Mouse (Mus musculus) liver, postnatal 0 days (tissue): ENCODE results near the gene Ccdc82. TPM values are rescaled to one million over a fixed set of nuclear protein-coding genes. Genes with fewer than 3 reads are reported as not detected.

Source experiments
- ATAC-seq: fragments of 200-750 bp; cut with Nextera tagmentation; 2 replicates; pipeline ENCODE4 v1.8.0; 2017; ENCODE audit warnings: mild to moderate bottlenecking, moderate library complexity
- DNase-seq: peaks from one replicate; pipeline ENCODE4 v3.0.0-alpha.2; 2016
- H3K27ac ChIP-seq: fragments of 300-500 bp; sonication (generic); 2 replicates; pipeline ENCODE4 v1.5.1; 2014; ENCODE audit warnings: antibody characterized with exemption, moderate library complexity, mild to moderate bottlenecking, low read depth
- H3K27me3 ChIP-seq: fragments of 300-500 bp; sonication (generic); 2 replicates; pipeline ENCODE4 v1.6.1; 2014; ENCODE audit warnings: low read length, control low read depth, mixed read lengths; ENCODE audit not compliant: insufficient read depth
- H3K36me3 ChIP-seq: fragments of 300-500 bp; sonication (generic); replicated peaks from 2 replicates; pipeline ENCODE4 v1.6.1; 2014; ENCODE audit warnings: mild to moderate bottlenecking, control low read depth, low read length, moderate library complexity, mixed read lengths; ENCODE audit not compliant: insufficient read depth
- H3K4me1 ChIP-seq: fragments of 300-500 bp; sonication (generic); 2 replicates; pipeline ENCODE4 v1.6.1; 2014; ENCODE audit warnings: antibody characterized with exemption, mild to moderate bottlenecking, control low read depth; ENCODE audit not compliant: insufficient read depth
- H3K4me2 ChIP-seq: fragments of 300-500 bp; sonication (generic); 2 replicates; pipeline ENCODE4 v1.6.1; 2014; ENCODE audit warnings: low read depth, mild to moderate bottlenecking, low read length, moderate library complexity, mixed read lengths
- H3K4me3 ChIP-seq: fragments of 300-500 bp; sonication (generic); 2 replicates; pipeline ENCODE4 v1.5.1; 2014; ENCODE audit warnings: low read depth, low read length
- H3K9ac ChIP-seq: fragments of 300-500 bp; sonication (generic); replicated peaks from 2 replicates; pipeline ENCODE4 v1.6.1; 2014; ENCODE audit warnings: mild to moderate bottlenecking, moderate library complexity
- H3K9me3 ChIP-seq: fragments of 300-500 bp; sonication (generic); 2 replicates; pipeline ENCODE4 v1.6.1; 2016; ENCODE audit warnings: mild to moderate bottlenecking, control low read depth, low read length, mixed read lengths
- CTCF ChIP-seq: sonication (generic); IDR thresholded peaks from 2 replicates; pipeline ENCODE4 v1.5.1; 2016; ENCODE audit warnings: antibody characterized with exemption, low read depth
- EP300 ChIP-seq: IDR thresholded peaks from 2 replicates; pipeline ENCODE4 v1.6.1; 2016; ENCODE audit warnings: antibody characterized with exemption, low read depth, mild to moderate bottlenecking
- WGBS: fragments of 180-500 bp; shearing (Covaris S2); extraction: QIAGEN DNeasy Blood & Tissue Kit; methylation state at CpG from one replicate; pipeline ENCODE4 v1.1.7; 2014; ENCODE audit not compliant: insufficient replicate concordance; 5-methylcytosine and 5-hydroxymethylcytosine counted together
- polyA plus RNA-seq: library from polyadenylated mRNA; unstranded; fragments of >200 nt; fragmentation: Nextera tagmentation; extraction: Ambion mirVana; gene quantifications from 2 replicates; pipeline ENCODE4 v1.2.1, GENCODE M21; 2015

Gene Ccdc82
- polyA plus RNA-seq, 1 experiment from 2014 or later = 4.7 TPM

- Histone ChIP-seq H3K4me2 (no peak overlapping the region), H3K36me3 (no peaks in the 10 kb centered on the region), H3K4me1 (peaks cover 3% of the 10 kb centered on the region; the same call in 1 of the 2 replicates), H3K9ac (no peak overlapping the region), H3K27me3 (no peaks in the 10 kb centered on the region), H3K9me3 (0 out of 2 replicates have a peak, but pooled peaks cover 4% of the 10 kb centered on the region), H3K4me3 (no peak overlapping the region), H3K27ac (no peak overlapping the region)
- no peak for DNase-seq
- no peak for ATAC-seq
- 23% methylated on average over 4 of the region's 4 CpGs for WGBS
- TF ChIP-seq CTCF = no peak
- no peak for TF ChIP-seq EP300
Measured at GRCm38 (mm10) chr9:13230553-13230952, 16.2 kb upstream of the Ccdc82 start.

DNA sequence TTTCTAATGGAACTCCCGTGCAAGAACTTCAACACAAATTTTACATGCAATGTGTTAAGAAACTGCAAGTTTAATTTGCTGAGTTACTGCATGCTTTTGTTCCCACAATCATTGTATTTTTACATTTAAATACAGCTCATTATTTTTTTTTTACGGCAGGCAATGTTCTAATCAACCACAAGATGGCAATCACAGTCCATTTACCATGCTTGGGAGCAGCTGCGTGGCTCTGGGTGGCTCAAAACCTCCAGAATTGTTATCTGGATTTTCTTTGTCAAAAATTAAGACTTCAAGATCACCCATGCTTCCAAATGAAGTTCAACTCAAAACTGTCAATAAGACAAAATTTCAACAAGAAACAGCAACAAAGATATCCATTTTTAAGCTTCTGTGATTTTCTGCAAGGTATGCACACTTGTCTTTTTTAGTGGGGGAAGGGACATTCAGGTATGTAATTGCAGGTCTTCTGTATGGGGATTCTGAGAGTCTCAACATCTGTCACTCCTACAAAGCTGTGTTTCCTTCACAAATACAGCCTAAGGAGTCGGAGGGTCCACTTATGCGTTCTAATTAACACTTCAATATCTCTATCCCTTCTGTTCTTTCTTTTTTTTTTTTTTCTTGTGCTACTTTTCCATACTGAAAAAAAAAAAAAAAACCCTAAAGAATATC is 15.1 kb upstream of the Ccdc82 start:
- TF ChIP-seq CTCF (peak; percentile 78), EP300 (no peak)
- H3K9ac ChIP-seq = no peak overlapping the region
- no peak overlapping the region for H3K27ac ChIP-seq
- ATAC-seq (no peak), DNase-seq (no peak)
- WGBS = 18% methylated on average over 5 of the region's 5 CpGs
- H3K4me1 ChIP-seq = peaks cover 3% of the 10 kb centered on the region; the same call in 1 of the 2 replicates
- H3K4me2 ChIP-seq = no peak overlapping the region
- H3K27me3 ChIP-seq = no peaks in the 10 kb centered on the region
- no peaks in the 10 kb centered on the region for H3K36me3 ChIP-seq
- 0 out of 2 replicates have a peak, but pooled peaks cover 4% of the 10 kb centered on the region for H3K9me3 ChIP-seq
- no peak overlapping the region for H3K4me3 ChIP-seq

DNA sequence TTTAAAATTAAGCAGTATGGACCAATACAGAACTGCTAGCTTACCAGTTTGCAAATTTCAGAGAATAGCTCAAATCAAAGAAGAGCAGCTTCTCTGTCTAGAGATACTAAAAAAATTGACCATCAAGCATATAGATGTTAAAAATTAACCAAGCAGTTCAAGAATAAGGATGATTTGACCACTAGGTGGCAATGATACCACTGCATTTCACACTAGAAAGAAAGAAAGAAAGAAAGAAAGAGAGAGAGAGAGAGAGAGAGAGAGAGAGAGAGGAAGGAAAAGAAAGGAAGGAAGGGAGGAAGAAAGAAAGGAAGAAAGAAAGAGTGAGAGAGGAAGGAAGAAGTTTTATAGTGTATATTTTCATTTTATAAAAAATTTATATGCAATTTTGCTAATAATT is 4.4 kb upstream of the Ccdc82 start:
- H3K9me3 ChIP-seq = no peaks in the 10 kb centered on the region
- ATAC-seq (no peak), DNase-seq (no peak)
- no peak overlapping the region for H3K9ac ChIP-seq
- H3K36me3 ChIP-seq = no peaks in the 10 kb centered on the region
- peaks cover 17% of the 10 kb centered on the region for H3K4me1 ChIP-seq
- no peaks in the 10 kb centered on the region for H3K27me3 ChIP-seq
- TF ChIP-seq CTCF = peak; percentile 64
- TF ChIP-seq EP300 = no peak
- no peak overlapping the region for H3K4me3 ChIP-seq
- H3K27ac ChIP-seq = no peak overlapping the region
- no peak overlapping the region for H3K4me2 ChIP-seq

DNA sequence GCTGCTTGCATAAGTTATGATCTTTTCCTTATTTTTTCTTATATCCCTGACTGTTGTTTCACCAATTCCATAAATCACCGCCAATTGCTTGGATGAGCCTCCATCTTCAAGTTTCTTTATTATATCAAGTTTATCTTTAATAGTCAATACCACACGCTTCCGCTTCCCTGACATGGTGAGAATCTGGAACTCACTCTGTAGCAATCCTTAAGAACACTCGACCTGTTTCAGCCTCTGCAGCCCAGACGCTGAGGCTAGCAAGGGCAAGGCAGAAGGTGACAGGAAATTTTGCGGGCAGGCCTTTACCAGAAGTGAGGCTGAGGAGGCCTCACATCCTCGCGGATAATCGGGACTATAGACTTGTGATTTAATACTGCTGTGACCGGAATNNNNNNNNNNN is 1.3 kb upstream of the Ccdc82 start, which contains the start of gene Jrkl:
Gene Jrkl, minus strand, starts transcription at position 349 of the 400 bp plus-strand sequence.
- Histone ChIP-seq H3K27ac (peak within 1 kb of the TSS; percentile 84), H3K9ac (peak within 1 kb of the TSS; percentile 68), H3K4me1 (peaks cover 21% of the 10 kb centered on the region), H3K4me2 (peak within 1 kb of the TSS; percentile 89), H3K9me3 (no peaks in the 10 kb centered on the region), H3K27me3 (no peaks in the 10 kb centered on the region), H3K36me3 (no peaks in the 10 kb centered on the region), H3K4me3 (peak within 1 kb of the TSS; percentile 69)
- WGBS = 7% methylated on average over 10 of the region's 10 CpGs
- TF ChIP-seq CTCF (no peak), EP300 (no peak)
- ATAC-seq (no peak), DNase-seq (peak; percentile 37)

- 81% methylated on average over 4 of the region's 4 CpGs for WGBS
Measured at GRCm38 (mm10) chr9:13248104-13248503, 1.3 kb downstream of the Ccdc82 start.

DNA sequence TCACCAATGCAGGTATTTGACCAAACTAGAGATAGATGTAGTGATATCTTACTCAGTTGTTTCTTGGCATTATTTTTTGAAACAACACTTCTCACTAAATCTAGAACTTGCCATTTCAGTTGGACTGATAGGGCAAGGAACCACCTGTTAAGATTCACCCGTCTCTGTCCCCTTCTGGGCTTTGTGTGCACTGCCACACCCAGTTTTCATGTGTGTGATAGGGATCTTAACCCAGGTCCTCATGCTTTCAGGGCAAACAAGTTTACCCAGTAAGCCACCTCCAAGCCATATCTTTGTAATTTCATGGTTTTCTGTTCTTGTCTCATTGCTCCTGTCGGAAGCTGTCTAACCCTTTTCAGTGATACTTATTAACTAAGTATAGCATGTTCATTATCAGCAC is 4.5 kb downstream of the Ccdc82 start:
- no peak overlapping the region for H3K4me2 ChIP-seq
- WGBS = 59% methylated on average over 2 of the region's 2 CpGs
- no peak for ATAC-seq
- no peak for TF ChIP-seq CTCF
- TF ChIP-seq EP300 = no peak
- no peak for DNase-seq
- H3K4me3 ChIP-seq = no peak overlapping the region
- peaks cover 9% of the 10 kb centered on the region; the same call in 1 of the 2 replicates for H3K36me3 ChIP-seq
- H3K27me3 ChIP-seq = no peaks in the 10 kb centered on the region
- H3K9ac ChIP-seq = no peak overlapping the region
- no peak overlapping the region for H3K27ac ChIP-seq
- no peaks in the 10 kb centered on the region for H3K9me3 ChIP-seq
- H3K4me1 ChIP-seq = peaks cover 7% of the 10 kb centered on the region

More at GRCm38 (mm10) chr9:13248104-13248503, 1.3 kb downstream of the Ccdc82 start:
- Histone ChIP-seq H3K27me3 (no peaks in the 10 kb centered on the region), H3K4me2 (peak overlapping the region; percentile 83), H3K36me3 (peaks cover 5% of the 10 kb centered on the region; the same call in 1 of the 2 replicates), H3K4me1 (peaks cover 21% of the 10 kb centered on the region), H3K9ac (no peak overlapping the region), H3K27ac (no peak overlapping the region), H3K9me3 (no peaks in the 10 kb centered on the region), H3K4me3 (peak overlapping the region; percentile 69)
- TF ChIP-seq EP300 = no peak
- no peak for DNase-seq
- no peak for ATAC-seq
